9 mouse cellular contexts compared by ENCODE assay signal in the genomic region with DNA sequence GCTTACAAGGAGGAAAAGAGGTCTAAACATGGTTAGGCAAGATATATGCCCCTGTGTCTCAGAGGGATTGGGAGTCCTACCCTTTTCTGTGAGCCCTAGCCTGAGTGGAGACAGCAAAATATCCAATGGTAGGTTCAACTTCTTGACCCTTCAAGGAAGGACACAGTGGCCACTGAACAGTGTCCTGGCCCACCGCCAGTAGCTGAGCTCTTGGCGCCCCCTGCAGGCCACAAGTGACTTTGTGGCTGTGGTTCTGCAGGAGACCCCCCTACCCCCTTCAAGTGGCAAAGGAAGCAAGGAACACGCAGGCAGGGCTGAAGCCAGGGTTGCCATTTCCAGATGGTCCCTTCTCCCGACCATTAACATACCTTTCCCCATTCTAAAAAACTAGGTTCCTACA. TPM values are rescaled to one million over a fixed set of nuclear protein-coding genes. Genes with fewer than 3 reads are reported as not detected.
DNase-seq lines count a peak whose midpoint lies in the region; ATAC-seq and TF ChIP-seq lines count a peak whose summit lies in the region.
"Had no signal": no experiment of that assay in that cellular context is flagged by ENCODE, and none has a peak within 500 bp of the region (broad histone marks: within the 10 kb centered on the region; RNA-seq: fewer than 3 reads in every experiment).

No protein-coding gene starts in this region.

- no peak overlapping the region for H3K9ac ChIP-seq in heart, adult 2 months (ENCODE audit: low read depth, low read length)
- no peak overlapping the region for H3K9ac ChIP-seq in heart, embryonic 12.5 days
- no peak overlapping the region for H3K9ac ChIP-seq in kidney, embryonic 16.5 days (replicated peaks; ENCODE audit: low read length)
- H3K9ac ChIP-seq: stomach, embryonic 15.5 days had no signal

- intact Hi-C loops in heart, adult 2 months (cut with DNase I): loop anchor here (2.0 kb wide), 1 partner anchor 123 kb away; no protein-coding TSS in a partner anchor

- no peaks in the 10 kb centered on the region for H3K9me3 ChIP-seq in heart, embryonic 12.5 days (replicated peaks)
- H3K9me3 ChIP-seq in embryonic facial prominence, embryonic 10.5 days: no peaks in the 10 kb centered on the region
- no peaks in the 10 kb centered on the region for H3K9me3 ChIP-seq in kidney, embryonic 16.5 days (ENCODE audit: low read length)
- H3K9me3 ChIP-seq: stomach, embryonic 15.5 days had no signal

- ATAC-seq in heart, embryonic 12.5 days (ENCODE audit: insufficient number of reproducible peaks, low FRiP score): no peak
- ATAC-seq in kidney, embryonic 16.5 days (ENCODE audit: low FRiP score, low TSS enrichment): peak; percentile 16; the same call in 1 of the 2 replicates

- no peak overlapping the region for H3K27ac ChIP-seq in heart, adult 2 months
- no peak overlapping the region for H3K27ac ChIP-seq in heart, embryonic 12.5 days (ENCODE audit: poor library complexity, severe bottlenecking)
- H3K27ac ChIP-seq in embryonic facial prominence, embryonic 10.5 days (replicated peaks): no peak overlapping the region
- no peak overlapping the region for H3K27ac ChIP-seq in kidney, embryonic 16.5 days (ENCODE audit: low read length)
- H3K27ac ChIP-seq: stomach, embryonic 15.5 days had no signal

- peak; percentile 77 for TF ChIP-seq CTCF in heart, adult 2 months (IDR thresholded peaks at IDR 0.05)

- no peak for TF ChIP-seq EP300 in heart, adult 2 months (IDR thresholded peaks at IDR 0.05; ENCODE audit: insufficient read depth, low read depth, low read length)

- WGBS in heart, adult 2 months: 14% methylated on average over 4 of the region's 4 CpGs
- 6% methylated on average over 4 of the region's 4 CpGs for WGBS in heart, embryonic 12.5 days
- 3% methylated on average over 4 of the region's 4 CpGs for WGBS in embryonic facial prominence, embryonic 10.5 days
- 8% methylated on average over 4 of the region's 4 CpGs for WGBS in kidney, embryonic 16.5 days

- no peaks in the 10 kb centered on the region for H3K36me3 ChIP-seq in heart, adult 2 months (ENCODE audit: control insufficient read depth, insufficient read depth, low read length)
- H3K36me3 ChIP-seq in heart, embryonic 12.5 days: no peaks in the 10 kb centered on the region
- 0 out of 2 replicates have a peak, but pooled peaks cover 3% of the 10 kb centered on the region for H3K36me3 ChIP-seq in embryonic facial prominence, embryonic 10.5 days (replicated peaks)
- H3K36me3 ChIP-seq in kidney, embryonic 16.5 days (ENCODE audit: insufficient read depth, low read length): no peaks in the 10 kb centered on the region
- no peaks in the 10 kb centered on the region for H3K36me3 ChIP-seq in myocyte (ENCODE audit: control insufficient read depth, insufficient read depth)
- H3K36me3 ChIP-seq: stomach, embryonic 15.5 days had no signal

- no peaks in the 10 kb centered on the region for H3K4me1 ChIP-seq in heart, adult 2 months (ENCODE audit: control insufficient read depth, insufficient read depth, low read length)
- H3K4me1 ChIP-seq in heart, embryonic 12.5 days (replicated peaks): peaks cover 8% of the 10 kb centered on the region
- H3K4me1 ChIP-seq in embryonic facial prominence, embryonic 10.5 days: peaks cover 24% of the 10 kb centered on the region
- peaks cover 27% of the 10 kb centered on the region for H3K4me1 ChIP-seq in kidney, embryonic 16.5 days (ENCODE audit: insufficient read depth, low read length)

- no peaks in the 10 kb centered on the region for H3K27me3 ChIP-seq in heart, adult 2 months (ENCODE audit: control insufficient read depth, insufficient read depth, low read length)
- H3K27me3 ChIP-seq in heart, embryonic 12.5 days (replicated peaks): peaks cover 32% of the 10 kb centered on the region
- H3K27me3 ChIP-seq in embryonic facial prominence, embryonic 10.5 days (replicated peaks; ENCODE audit: low read depth, poor library complexity, severe bottlenecking): peaks cover 34% of the 10 kb centered on the region
- peaks cover 4% of the 10 kb centered on the region for H3K27me3 ChIP-seq in kidney, embryonic 16.5 days (ENCODE audit: insufficient read depth, low read length)
- H3K27me3 ChIP-seq in myocyte (ENCODE audit: control insufficient read depth, insufficient read depth, insufficient read length): no peaks in the 10 kb centered on the region

- TF ChIP-seq POLR2A in heart, adult 2 months (IDR thresholded peaks at IDR 0.05; ENCODE audit: insufficient read depth, low read depth, low read length): no peak
- TF ChIP-seq POLR2A in myocyte (IDR thresholded peaks at IDR 0.05; ENCODE audit: insufficient read length, low read depth): no peak

- no peaks in the 10 kb centered on the region for H3K79me2 ChIP-seq in heart, adult 2 months (replicated peaks; ENCODE audit: control insufficient read depth, insufficient read depth, low read length)
- no peaks in the 10 kb centered on the region for H3K79me2 ChIP-seq in myocyte (ENCODE audit: control insufficient read depth, insufficient read depth)

- H3K4me3 ChIP-seq in heart, adult 2 months: no peak overlapping the region
- H3K4me3 ChIP-seq in heart, embryonic 12.5 days: no peak overlapping the region
- no peak overlapping the region for H3K4me3 ChIP-seq in embryonic facial prominence, embryonic 10.5 days
- H3K4me3 ChIP-seq in kidney, embryonic 16.5 days (ENCODE audit: low read length): no peak overlapping the region
- no peak overlapping the region for H3K4me3 ChIP-seq in myocyte
- H3K4me3 ChIP-seq: stomach, embryonic 15.5 days had no signal

- peak; percentile 42 to 64 for DNase-seq in heart, adult 2 months
- DNase-seq in urinary bladder, postnatal 4 days (ENCODE audit: low spot score in 2 of 2): peak; percentile 54 to 77
- no peak for DNase-seq in urinary bladder, adult 18-20 months (ENCODE audit: low spot score in 2 of 2)
- peak; percentile 83 for DNase-seq in embryonic facial prominence, embryonic 10.5 days (ENCODE audit: low spot score)
- DNase-seq in right cerebral cortex, postnatal 25 days: no peak

- no peak overlapping the region for H3ac ChIP-seq in myocyte (ENCODE audit: control insufficient read depth, insufficient read length)

- no peak overlapping the region for H3K4me2 ChIP-seq in heart, embryonic 12.5 days
- H3K4me2 ChIP-seq in kidney, embryonic 16.5 days (replicated peaks; ENCODE audit: low read depth, low read length): no peak overlapping the region
- peak overlapping the region; percentile 51 for H3K4me2 ChIP-seq in myocyte (ENCODE audit: low read depth)
- H3K4me2 ChIP-seq: stomach, embryonic 15.5 days had no signal

TF ChIP-seq in myocyte, 11 proteins besides CTCF, POLR2A, EP300 and RAD21:
- TF ChIP-seq E2F4 (IDR thresholded peaks at IDR 0.05; ENCODE audit: insufficient read depth) (no peak), MYOD1 (IDR thresholded peaks at IDR 0.05; ENCODE audit: control insufficient read depth in 1 of 3, insufficient read length in 2 of 3, low read depth in 2 of 3) (no peak), TCF12 (IDR thresholded peaks at IDR 0.05; ENCODE audit: insufficient read depth, poor library complexity, severe bottlenecking) (no peak), POLR2AphosphoS2 (IDR thresholded peaks at IDR 0.05; ENCODE audit: insufficient read length, low read depth) (no peak), SRF (IDR thresholded peaks at IDR 0.05; ENCODE audit: control insufficient read depth, insufficient read length, low read depth) (no peak), MYOG (IDR thresholded peaks at IDR 0.05; ENCODE audit: control insufficient read depth in 1 of 3, insufficient read depth in 1 of 3, insufficient read length in 2 of 3, low read depth in 2 of 3) (no peak), MAX (IDR thresholded peaks at IDR 0.05; ENCODE audit: low read depth) (no peak), USF1 (IDR thresholded peaks at IDR 0.05; ENCODE audit: low read depth) (no peak), REST (IDR thresholded peaks at IDR 0.05; ENCODE audit: insufficient read depth, insufficient read length) (no peak), TCF3 (IDR thresholded peaks at IDR 0.05; ENCODE audit: insufficient read length, low read depth) (no peak), CEBPB (IDR thresholded peaks at IDR 0.05; ENCODE audit: insufficient read depth, poor library complexity, severe bottlenecking) (no peak)

RNA-seq across cellular contexts. Expression of gene Wnt4, which starts 10.5 kb away (rescaled TPM):
- total RNA-seq in heart, adult 2 months (2021): under 1 TPM; 0.23 to 0.25 TPM
- polyA plus RNA-seq in heart, adult 2 months (2012; rRNA removed): 0.26 and 0.47 TPM in 2 replicates
- 2.7 and 3.1 TPM in 2 replicates for polyA plus RNA-seq in heart, embryonic 12.5 days (2016; fragmentation: Nextera tagmentation; extraction: Ambion mirVana)
- 1.2 and 1.5 TPM in 2 replicates for polyA plus RNA-seq in embryonic facial prominence, embryonic 10.5 days (2016; fragmentation: Nextera tagmentation; extraction: Ambion mirVana)
- polyA plus RNA-seq in kidney, embryonic 16.5 days (2015; fragmentation: Nextera tagmentation; extraction: Ambion mirVana): 7.9 and 10.8 TPM in 2 replicates
- polyA plus RNA-seq in myocyte (2012; fragmentation: generic; extraction: Trizol): 5.2 TPM

Comparison
In these comparisons a context has a peak if more than half of its experiments do, and no peak if none do; other contexts are left out.
1. DNase-seq: peak in heart, adult 2 months (2 of 2), urinary bladder, postnatal 4 days (2 of 2) and embryonic facial prominence, embryonic 10.5 days (single experiment); none in urinary bladder, adult 18-20 months (0 of 2) and right cerebral cortex, postnatal 25 days (single experiment).